Mouse (Mus musculus): ENCODE measurements at regions not wholly inside any gene's neighbourhood (a gene's known extent, or its start where the extent isn't known, plus 50 kb on each side); places are given as distances from the start of the nearest gene placed in this dataset.

GRCm38 (mm10) chr3:80187406-80187805 lies 303.1 kb downstream of the Fam198b start:
- TF ChIP-seq CTCF (IDR thresholded peaks at IDR 0.05; ENCODE audit: extremely low read depth, insufficient read depth, insufficient read length, insufficient replicate concordance) = no peak
- TF ChIP-seq POLR2A (IDR thresholded peaks at IDR 0.05; ENCODE audit: low read depth, low read length) = no peak
